Mouse (Mus musculus): ENCODE measurements around the gene Prss46.

DNA sequence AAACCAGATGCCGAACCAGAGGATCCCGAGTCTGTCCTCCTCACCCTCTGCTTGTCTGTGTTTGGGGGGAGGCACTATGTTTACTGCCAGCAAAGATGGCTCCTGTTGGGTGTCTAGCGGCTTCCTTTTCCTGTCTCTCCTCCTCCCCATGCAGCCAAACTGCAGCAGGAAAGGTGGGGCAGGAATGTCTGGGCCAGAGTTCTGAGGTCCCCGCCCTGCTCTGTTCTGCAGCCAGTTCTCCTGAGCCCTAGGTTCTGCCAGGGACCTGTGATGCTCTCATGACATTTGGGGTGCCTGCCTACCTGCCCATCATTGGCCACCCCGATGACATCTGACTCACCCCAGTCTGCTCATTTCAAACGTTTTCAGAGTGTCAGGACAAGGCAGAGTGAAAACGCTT is 37.6 kb downstream of the Prss46 start:
- TF ChIP-seq CTCF (IDR thresholded peaks at IDR 0.05; ENCODE audit: borderline replicate concordance, extremely low read depth, insufficient read depth, insufficient read length) (no peak), POLR2A (IDR thresholded peaks at IDR 0.05; ENCODE audit: borderline replicate concordance, extremely low read depth, insufficient read depth, insufficient read length, poor library complexity, severe bottlenecking) (no peak)

All from brain, embryonic 14.5 days (tissue).